Mouse (Mus musculus) olfactory bulb, adult 2 months (tissue): ENCODE results near the gene Slmap. TPM values are rescaled to one million over a fixed set of nuclear protein-coding genes. Genes with fewer than 3 reads are reported as not detected.
"Not testable (repeated sequence)": the region's sequence is repeated elsewhere in the genome, so short reads cannot be mapped to it uniquely, and the experiment has no call there.

Experiments used
- H3K27ac ChIP-seq: fragments of 200-500 bp; 2 replicates; pipeline ENCODE4 v1.5.1; 2012; ENCODE audit warnings: low read depth, low read length; ENCODE audit not compliant: insufficient read depth
- H3K4me1 ChIP-seq: fragments of 200-500 bp; 2 replicates; pipeline ENCODE4 v1.6.1; 2012; ENCODE audit warnings: low read length; ENCODE audit not compliant: control insufficient read depth, insufficient read depth
- H3K4me3 ChIP-seq: fragments of 200-500 bp; 2 replicates; pipeline ENCODE4 v1.5.1; 2012; ENCODE audit warnings: mild to moderate bottlenecking, low read depth, low read length, moderate library complexity; ENCODE audit not compliant: insufficient read depth
- CTCF ChIP-seq: fragments of 200-500 bp; IDR thresholded peaks from 2 replicates; pipeline ENCODE4 v1.5.1; 2012; ENCODE audit warnings: low read depth, mild to moderate bottlenecking, low read length, moderate library complexity; ENCODE audit not compliant: insufficient read depth
- POLR2A ChIP-seq: fragments of 200-500 bp; IDR thresholded peaks from 2 replicates; pipeline ENCODE4 v1.6.1; 2012; ENCODE audit warnings: mild to moderate bottlenecking, low read depth, low read length, moderate library complexity; ENCODE audit not compliant: insufficient read depth
- WGBS: fragments of 180-500 bp; shearing (Covaris S2); methylation state at CpG from one replicate; pipeline ENCODE4 v1.1.7; 2018; 5-methylcytosine and 5-hydroxymethylcytosine counted together
- polyA plus RNA-seq: library from polyadenylated mRNA; stranded (reverse); fragments of >200 nt; gene quantifications from 2 replicates; pipeline ENCODE4 v1.2.4, GENCODE M21; 2012; ENCODE audit warnings: low replicate concordance; ENCODE audit not compliant: missing spikeins, insufficient read depth, insufficient read length

Gene Slmap
- polyA plus RNA-seq, 1 experiment = not detected

DNA sequence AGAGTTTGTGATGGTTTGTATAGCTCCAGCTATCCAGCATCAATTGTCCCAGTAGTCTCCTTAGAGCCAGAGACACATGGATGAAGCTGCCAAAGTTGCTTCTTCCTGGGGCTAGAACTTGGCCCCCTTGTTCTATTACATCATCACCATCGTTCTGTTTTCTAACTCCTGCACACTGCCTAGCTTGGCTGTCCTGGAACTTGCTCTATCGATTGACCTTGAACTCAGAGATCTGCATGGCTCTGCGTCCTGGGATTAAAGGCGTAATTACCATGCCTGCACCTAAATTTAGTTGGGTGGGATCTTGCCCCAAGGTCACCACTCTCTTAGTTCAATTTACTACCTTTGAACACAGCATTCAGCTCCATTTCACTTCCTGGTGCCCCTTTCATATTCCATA lies 14.9 kb downstream of the Slmap start:
- Histone ChIP-seq H3K4me3 (no peak overlapping the region), H3K4me1 (peaks cover 7% of the 10 kb centered on the region; the same call in 1 of the 2 replicates), H3K27ac (no peak overlapping the region)
- 92% methylated on average over 4 of the region's 4 CpGs for WGBS
- no peak for TF ChIP-seq POLR2A
- TF ChIP-seq CTCF = no peak

DNA sequence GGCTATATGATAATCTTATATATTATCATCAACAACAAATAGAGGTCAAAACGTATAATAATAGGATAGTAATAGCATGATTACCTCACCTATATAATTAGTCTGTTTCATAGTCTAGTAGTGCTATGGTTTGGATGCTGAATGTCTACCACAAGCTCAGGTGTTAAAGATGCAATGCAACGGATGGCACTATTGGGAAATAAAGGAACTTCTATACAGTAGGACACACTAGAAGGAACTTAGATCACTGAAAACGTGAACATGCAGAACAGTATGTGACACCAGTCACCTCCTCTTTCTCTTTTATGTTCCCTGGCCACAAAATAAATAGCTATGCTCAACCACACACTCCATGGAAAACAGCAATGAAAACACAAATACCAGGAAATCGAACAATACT lies 16.9 kb downstream of the Slmap start:
- 81% methylated on average over 4 of the region's 4 CpGs for WGBS
- TF ChIP-seq CTCF (no peak), POLR2A (no peak)
- no peak overlapping the region for H3K27ac ChIP-seq
- peaks cover 2% of the 10 kb centered on the region; the same call in 1 of the 2 replicates for H3K4me1 ChIP-seq
- H3K4me3 ChIP-seq = no peak overlapping the region

DNA sequence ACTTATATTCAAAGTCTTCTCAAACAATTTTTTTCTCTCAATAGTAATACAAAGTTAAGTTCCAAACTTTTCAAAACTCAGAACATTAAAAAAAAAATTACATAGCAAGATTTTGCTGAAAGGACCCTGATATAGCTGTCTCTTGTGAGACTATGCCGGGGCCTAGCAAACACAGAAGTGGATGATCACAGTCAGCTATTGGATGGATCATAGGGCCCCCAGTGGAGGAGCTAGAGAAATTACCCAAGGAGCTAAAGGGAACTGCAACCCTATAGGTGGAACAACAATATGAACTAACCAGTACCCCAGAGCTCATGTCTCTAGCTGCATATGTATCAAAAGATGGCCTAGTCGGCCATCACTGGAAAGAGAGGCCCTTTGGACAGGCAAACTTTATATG lies 18.5 kb downstream of the Slmap start:
- not testable (repeated sequence) for H3K27ac ChIP-seq, H3K4me3 ChIP-seq, H3K4me1 ChIP-seq
- WGBS = 80% methylated on average over 2 of the region's 2 CpGs

DNA sequence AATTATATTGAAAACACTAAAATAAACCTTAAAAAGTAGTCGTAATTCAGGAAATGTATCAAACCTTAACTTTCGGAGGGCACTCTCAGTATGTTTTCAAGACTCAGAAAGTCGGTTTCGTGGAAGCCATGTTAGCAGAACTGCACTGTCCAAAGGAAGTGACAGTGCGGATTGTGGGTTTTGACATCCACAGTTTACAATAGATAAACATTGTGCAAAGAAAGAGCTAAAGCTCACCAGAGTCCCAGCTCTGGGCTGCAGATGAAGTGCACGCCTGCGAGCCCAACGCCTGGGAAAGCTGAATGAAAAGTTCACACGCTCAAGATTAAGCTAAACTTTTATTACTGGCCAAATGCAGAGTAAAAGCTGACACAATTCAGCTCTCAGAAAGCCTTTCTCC lies 18.9 kb downstream of the Slmap start:
- peaks cover 2% of the 10 kb centered on the region; the same call in 1 of the 2 replicates for H3K4me1 ChIP-seq
- no peak overlapping the region for H3K4me3 ChIP-seq
- TF ChIP-seq CTCF (no peak), POLR2A (no peak)
- WGBS = 77% methylated on average over 9 of the region's 9 CpGs
- H3K27ac ChIP-seq = no peak overlapping the region

DNA sequence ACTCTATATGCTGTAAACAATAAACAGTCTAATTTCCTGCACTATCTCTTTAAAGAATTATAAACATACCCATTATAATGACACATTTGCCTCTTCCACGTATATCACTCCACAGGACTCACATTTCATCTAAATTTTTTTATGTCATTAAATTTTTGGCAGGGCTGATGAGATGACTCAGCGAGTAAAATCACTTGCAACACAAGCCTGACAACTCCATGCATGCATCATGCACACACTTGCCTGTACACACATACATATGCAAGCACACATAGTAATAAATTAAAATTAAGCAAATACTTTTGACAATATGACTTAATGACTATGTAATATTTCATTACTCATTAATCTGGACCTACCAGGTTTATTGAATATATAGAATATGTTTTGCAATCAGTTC lies 24.2 kb downstream of the Slmap start:
- H3K4me1 ChIP-seq = peaks cover 2% of the 10 kb centered on the region; the same call in 1 of the 2 replicates
- H3K4me3 ChIP-seq = no peak overlapping the region
- 81% methylated on average over 2 of the region's 2 CpGs for WGBS
- no peak overlapping the region for H3K27ac ChIP-seq
- no peak for TF ChIP-seq POLR2A
- no peak for TF ChIP-seq CTCF

DNA sequence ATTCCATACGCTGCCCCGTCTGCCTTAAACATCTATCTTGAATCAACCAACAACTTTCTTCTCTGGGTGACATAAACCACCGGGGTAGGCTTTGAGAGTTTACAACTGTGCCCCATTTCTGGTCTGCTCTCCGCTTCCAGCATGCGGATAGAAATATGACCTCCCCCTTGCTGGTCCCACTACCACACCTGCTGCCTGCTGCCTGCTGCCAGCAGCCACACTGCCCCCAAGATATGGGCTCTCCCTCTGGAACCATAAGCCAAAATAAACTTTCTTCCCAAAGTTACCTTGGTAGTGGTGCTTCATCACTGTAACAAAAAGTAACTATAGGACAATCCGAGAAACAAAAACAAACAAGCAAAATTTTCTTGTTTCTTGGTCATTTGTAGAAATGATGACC lies 26.6 kb downstream of the Slmap start:
- no peak overlapping the region for H3K4me3 ChIP-seq
- peaks cover 2% of the 10 kb centered on the region; the same call in 1 of the 2 replicates for H3K4me1 ChIP-seq
- 97% methylated on average over 6 of the region's 6 CpGs for WGBS
- no peak overlapping the region for H3K27ac ChIP-seq
- no peak for TF ChIP-seq POLR2A
- TF ChIP-seq CTCF = no peak

DNA sequence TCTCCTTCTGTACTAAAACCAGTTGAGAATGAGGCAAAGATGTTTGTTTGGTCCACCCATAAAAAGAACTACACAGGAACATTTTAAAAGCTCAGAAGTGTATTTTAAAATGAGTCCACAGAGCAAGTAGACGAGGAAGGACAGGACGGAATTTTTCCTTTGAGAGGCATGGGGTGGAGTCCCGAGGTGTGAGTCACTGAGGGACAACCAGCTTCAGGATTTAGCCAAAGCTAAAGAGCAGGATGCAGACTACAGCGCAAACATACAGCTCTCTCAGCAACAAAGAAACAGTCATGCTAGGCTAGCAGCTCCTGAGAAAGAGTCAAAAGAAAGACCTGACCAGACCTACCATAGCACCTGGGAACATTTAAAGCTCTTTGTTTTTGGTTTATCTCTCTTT lies 27.4 kb downstream of the Slmap start:
- WGBS = 74% methylated on average over 4 of the region's 4 CpGs
- peaks cover 2% of the 10 kb centered on the region; the same call in 1 of the 2 replicates for H3K4me1 ChIP-seq
- H3K27ac ChIP-seq = no peak overlapping the region
- H3K4me3 ChIP-seq = no peak overlapping the region
- no peak for TF ChIP-seq POLR2A
- TF ChIP-seq CTCF = no peak

DNA sequence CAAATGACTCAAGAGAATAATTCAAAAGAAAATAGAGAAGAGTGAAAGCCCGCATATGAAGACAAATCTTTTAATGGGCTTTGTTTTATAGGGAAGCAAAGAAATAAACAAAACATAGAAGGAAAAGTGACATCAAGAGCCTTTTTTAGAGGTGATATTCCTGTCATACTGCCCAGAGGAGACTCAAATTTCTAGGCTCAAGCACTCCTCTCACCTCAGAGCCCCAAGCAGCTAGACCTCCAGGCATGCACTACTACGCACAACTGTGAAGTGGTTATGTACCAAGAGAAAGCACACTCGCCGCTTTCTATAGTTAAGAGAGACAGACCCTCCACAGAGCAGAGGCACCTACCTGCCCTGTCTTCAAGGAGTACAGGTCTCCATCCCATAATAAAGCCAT lies 30.2 kb downstream of the Slmap start:
- peaks cover 2% of the 10 kb centered on the region; the same call in 1 of the 2 replicates for H3K4me1 ChIP-seq
- 94% methylated on average over 4 of the region's 4 CpGs for WGBS
- H3K27ac ChIP-seq = no peak overlapping the region
- H3K4me3 ChIP-seq = no peak overlapping the region
- no peak for TF ChIP-seq CTCF
- TF ChIP-seq POLR2A = no peak

DNA sequence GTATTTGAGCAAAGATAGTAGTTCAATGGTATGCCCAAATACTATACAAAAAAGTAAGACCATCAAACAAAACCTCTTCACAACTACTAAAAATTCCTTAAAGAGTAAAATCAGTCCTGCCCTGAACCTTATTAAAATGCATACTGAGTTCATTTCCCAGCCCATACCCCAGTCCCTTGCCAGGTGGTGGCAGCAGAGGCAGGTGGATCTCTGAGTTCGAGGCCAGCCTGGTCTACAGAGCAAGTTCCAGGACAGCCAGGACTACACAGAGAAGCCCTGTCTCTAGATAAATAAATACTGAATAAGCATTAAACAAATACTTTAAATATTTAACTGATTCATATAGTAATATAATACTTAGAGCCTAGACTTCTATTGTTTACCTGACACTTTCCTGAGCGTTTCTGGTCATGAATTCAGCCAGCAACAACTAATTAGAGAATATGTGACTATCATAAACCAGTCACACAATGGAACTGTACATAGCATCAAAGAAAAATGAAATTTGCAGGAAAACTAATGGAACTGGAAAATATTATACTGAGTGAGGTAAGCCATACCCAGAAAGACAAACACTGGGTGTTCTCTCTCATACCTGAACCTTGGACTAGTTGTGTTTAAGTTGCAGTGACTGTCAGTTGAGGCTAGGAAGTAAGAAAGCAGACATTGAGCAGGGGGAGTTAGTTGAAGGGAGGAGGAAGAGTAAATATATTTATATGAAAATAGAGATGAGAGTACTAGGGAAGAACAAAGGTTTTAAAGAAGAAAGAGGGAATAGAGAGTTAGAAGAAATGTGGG lies 34.4 kb downstream of the Slmap start:
- TF ChIP-seq CTCF (no peak), POLR2A (no peak)
- WGBS = 98% methylated on average over 2 of the region's 2 CpGs
- no peak overlapping the region for H3K27ac ChIP-seq
- no peak overlapping the region for H3K4me3 ChIP-seq
- H3K4me1 ChIP-seq = no peaks in the 10 kb centered on the region
